Comparison of ENCODE assay signal across 15 mouse cellular contexts in genomic region chr2:138897101-138897500, GRCm38 (mm10).
DNase-seq lines count a peak whose midpoint lies in the region; ATAC-seq and TF ChIP-seq lines count a peak whose summit lies in the region.
"Had no signal": no experiment of that assay in that cellular context is flagged by ENCODE, and none has a peak within 500 bp of the region (broad histone marks: within the 10 kb centered on the region; RNA-seq: fewer than 3 reads in every experiment).

No protein-coding gene starts in this region.

- peaks cover 8% of the 10 kb centered on the region; the same call in 1 of the 2 replicates for H3K4me1 ChIP-seq in midbrain, embryonic 15.5 days
- H3K4me1 ChIP-seq in hindbrain, postnatal 0 days (ENCODE audit: insufficient read depth, low read length): no peaks in the 10 kb centered on the region
- H3K4me1 ChIP-seq: embryonic facial prominence, embryonic 15.5 days; intestine, embryonic 15.5 days had no signal

- ATAC-seq in frontal cortex, adult (ENCODE audit: low TSS enrichment): no peak
- ATAC-seq in midbrain, embryonic 15.5 days (replicated peaks): peak; percentile 72
- no peak for ATAC-seq in hindbrain, postnatal 0 days
- no peak for ATAC-seq in monocyte, adult 5-6 weeks (replicated peaks; ENCODE audit: insufficient number of reproducible peaks, low FRiP score, low TSS enrichment, poor library complexity, severe bottlenecking)
- ATAC-seq: intestine, embryonic 15.5 days had no signal

- no peaks in the 10 kb centered on the region for H3K36me3 ChIP-seq in midbrain, embryonic 15.5 days (replicated peaks)
- no peaks in the 10 kb centered on the region for H3K36me3 ChIP-seq in hindbrain, postnatal 0 days (ENCODE audit: insufficient read depth, low read length)
- H3K36me3 ChIP-seq: embryonic facial prominence, embryonic 15.5 days; intestine, embryonic 15.5 days had no signal

- no peak for TF ChIP-seq CTCF in hindbrain, postnatal 0 days (IDR thresholded peaks at IDR 0.05; ENCODE audit: low read depth)

- no peak overlapping the region for H3K4me3 ChIP-seq in midbrain, embryonic 15.5 days
- no peak overlapping the region for H3K4me3 ChIP-seq in hindbrain, postnatal 0 days (ENCODE audit: low read length)
- H3K4me3 ChIP-seq: embryonic facial prominence, embryonic 15.5 days; heart, adult 2 months; intestine, embryonic 15.5 days had no signal

- no peak overlapping the region for H3K27ac ChIP-seq in midbrain, embryonic 15.5 days
- no peak overlapping the region for H3K27ac ChIP-seq in hindbrain, postnatal 0 days
- H3K27ac ChIP-seq: embryonic facial prominence, embryonic 15.5 days; heart, adult 2 months; intestine, embryonic 15.5 days had no signal

- WGBS in midbrain, embryonic 15.5 days: 8% methylated on average over 3 of the region's 3 CpGs
- 13% methylated on average over 3 of the region's 3 CpGs for WGBS in hindbrain, postnatal 0 days

- no peak overlapping the region for H3K9ac ChIP-seq in midbrain, embryonic 15.5 days
- no peak overlapping the region for H3K9ac ChIP-seq in hindbrain, postnatal 0 days (replicated peaks; ENCODE audit: low read length)
- H3K9ac ChIP-seq: embryonic facial prominence, embryonic 15.5 days; intestine, embryonic 15.5 days had no signal

- H3K27me3 ChIP-seq in midbrain, embryonic 15.5 days (replicated peaks): no peaks in the 10 kb centered on the region
- no peaks in the 10 kb centered on the region for H3K27me3 ChIP-seq in hindbrain, postnatal 0 days (ENCODE audit: insufficient read depth, low read length)
- H3K27me3 ChIP-seq: embryonic facial prominence, embryonic 15.5 days; intestine, embryonic 15.5 days had no signal

- DNase-seq in frontal cortex, adult 2 months (ENCODE audit: extremely low spot score in 1 of 2, low spot score in 1 of 2): peak; percentile 4 to 5
- DNase-seq in embryo, embryonic 9.5 days (ENCODE audit: extremely low spot score): peak; percentile 3
- DNase-seq in layer of hippocampus, adult 18-20 months (ENCODE audit: low spot score in 2 of 2): peak; percentile 0 to 61
- DNase-seq in hindbrain, postnatal 0 days (ENCODE audit: low spot score): no peak
- no peak for DNase-seq in lung, postnatal 14 days
- DNase-seq: cerebellum, adult 9-10 months; heart, adult 2 months; heart, postnatal 10 days; kidney, postnatal 25 days; spleen, adult 18-20 months had no signal

- no peaks in the 10 kb centered on the region for H3K9me3 ChIP-seq in midbrain, embryonic 15.5 days
- H3K9me3 ChIP-seq in hindbrain, postnatal 0 days (ENCODE audit: low read length): no peaks in the 10 kb centered on the region
- H3K9me3 ChIP-seq: embryonic facial prominence, embryonic 15.5 days; intestine, embryonic 15.5 days had no signal

- peak overlapping the region; percentile 10 for H3K4me2 ChIP-seq in midbrain, embryonic 15.5 days
- no peak overlapping the region for H3K4me2 ChIP-seq in hindbrain, postnatal 0 days (ENCODE audit: low read depth, low read length)
- H3K4me2 ChIP-seq: embryonic facial prominence, embryonic 15.5 days; intestine, embryonic 15.5 days had no signal

Comparison
In these comparisons a context has a peak if more than half of its experiments do, and no peak if none do; other contexts are left out.
1. DNase-seq: peak in frontal cortex, adult 2 months (2 of 2), embryo, embryonic 9.5 days (single experiment) and layer of hippocampus, adult 18-20 months (2 of 2); none in hindbrain, postnatal 0 days (single experiment) and lung, postnatal 14 days (single experiment).